Mouse (Mus musculus) small intestine, adult 2 months (tissue): ENCODE results near the gene Dnajb3. TPM values are rescaled to one million over a fixed set of nuclear protein-coding genes. Genes with fewer than 3 reads are reported as not detected.

Experiments used
- H3K27ac ChIP-seq: fragments of 200-500 bp; 2 replicates; pipeline ENCODE4 v1.5.1; 2012; ENCODE audit warnings: low read depth, low read length, control low read depth, inconsistent platforms; ENCODE audit not compliant: insufficient read depth
- H3K27me3 ChIP-seq: fragments of 200-500 bp; 2 replicates; pipeline ENCODE4 v1.6.1; 2012; ENCODE audit warnings: mild to moderate bottlenecking, moderate library complexity, low read length, inconsistent platforms; ENCODE audit not compliant: control insufficient read depth, insufficient read depth
- H3K36me3 ChIP-seq: fragments of 200-500 bp; 2 replicates; pipeline ENCODE4 v1.6.1; 2012; ENCODE audit warnings: mild to moderate bottlenecking, low read length, control low read depth, inconsistent platforms; ENCODE audit not compliant: control insufficient read depth, insufficient read depth
- H3K4me1 ChIP-seq: fragments of 200-500 bp; 2 replicates; pipeline ENCODE4 v1.6.1; 2012; ENCODE audit warnings: low read length, inconsistent platforms, mixed read lengths; ENCODE audit not compliant: control insufficient read depth, insufficient read depth, insufficient read length
- H3K4me3 ChIP-seq: fragments of 200-500 bp; 2 replicates; pipeline ENCODE4 v1.5.1; 2012; ENCODE audit warnings: low read depth, mild to moderate bottlenecking, control low read depth, inconsistent platforms, low read length, moderate library complexity
- CTCF ChIP-seq: fragments of 200-500 bp; IDR thresholded peaks from 2 replicates; pipeline ENCODE4 v1.5.1; 2012; ENCODE audit warnings: low read depth, mild to moderate bottlenecking, control low read depth, inconsistent platforms, low read length, moderate library complexity, mixed read lengths; ENCODE audit not compliant: insufficient replicate concordance, insufficient read length; ENCODE audit errors: extremely low read depth
- POLR2A ChIP-seq: fragments of 200-500 bp; IDR thresholded peaks from 2 replicates; pipeline ENCODE4 v1.6.1; 2012; ENCODE audit warnings: low read depth, mild to moderate bottlenecking, control low read depth, inconsistent platforms, low read length, moderate library complexity
- WGBS: fragments of 180-500 bp; shearing (Covaris S2); methylation state at CpG from one replicate; pipeline ENCODE4 v1.1.7; 2018; 5-methylcytosine and 5-hydroxymethylcytosine counted together
- polyA plus RNA-seq: library from polyadenylated mRNA; depleted of rRNA; stranded (reverse); fragments of >200 nt; gene quantifications from 2 replicates; pipeline ENCODE4 v1.2.3, GENCODE M21; 2012; rRNA removed

Gene Dnajb3
- 2.7 and 5.3 TPM in 2 replicates for polyA plus RNA-seq

GRCm38 (mm10) chr1:88205294-88205922 lies at the start of gene Dnajb3:
TSS of gene Dnajb3 (minus strand) at chr1:88205782.
- Histone ChIP-seq H3K27ac (peak within 1 kb of the TSS; percentile 64), H3K4me1 (peaks cover 18% of the 10 kb centered on the region), H3K4me3 (peak within 1 kb of the TSS; percentile 65), H3K36me3 (no peaks in the 10 kb centered on the region), H3K27me3 (no peaks in the 10 kb centered on the region)
- WGBS = 44% methylated on average over 62 of the region's 62 CpGs
- TF ChIP-seq POLR2A = no peak
- TF ChIP-seq CTCF = no peak

GRCm38 (mm10) chr1:88254793-88255465 lies 49.3 kb upstream of the Dnajb3 start:
- H3K4me1 ChIP-seq = peaks cover 15% of the 10 kb centered on the region

GRCm38 (mm10) chr1:88253540-88253939 lies 48.0 kb upstream of the Dnajb3 start:
- H3K27ac ChIP-seq = peak overlapping the region; percentile 15; the same call in 1 of the 2 replicates
- TF ChIP-seq CTCF (no peak), POLR2A (no peak)
- 51% methylated on average over 6 of the region's 6 CpGs for WGBS
- H3K4me3 ChIP-seq = no peak overlapping the region
- no peaks in the 10 kb centered on the region for H3K27me3 ChIP-seq
- peaks cover 12% of the 10 kb centered on the region for H3K4me1 ChIP-seq
- H3K36me3 ChIP-seq = no peaks in the 10 kb centered on the region

More at GRCm38 (mm10) chr1:88254793-88255465, 49.3 kb upstream of the Dnajb3 start:
- Histone ChIP-seq H3K27ac (no peak overlapping the region), H3K27me3 (no peaks in the 10 kb centered on the region), H3K4me3 (no peak overlapping the region), H3K36me3 (peaks cover 2% of the 10 kb centered on the region; the same call in 1 of the 2 replicates)
- 83% methylated on average over 12 of the region's 12 CpGs for WGBS
- TF ChIP-seq POLR2A (no peak), CTCF (no peak)

DNA sequence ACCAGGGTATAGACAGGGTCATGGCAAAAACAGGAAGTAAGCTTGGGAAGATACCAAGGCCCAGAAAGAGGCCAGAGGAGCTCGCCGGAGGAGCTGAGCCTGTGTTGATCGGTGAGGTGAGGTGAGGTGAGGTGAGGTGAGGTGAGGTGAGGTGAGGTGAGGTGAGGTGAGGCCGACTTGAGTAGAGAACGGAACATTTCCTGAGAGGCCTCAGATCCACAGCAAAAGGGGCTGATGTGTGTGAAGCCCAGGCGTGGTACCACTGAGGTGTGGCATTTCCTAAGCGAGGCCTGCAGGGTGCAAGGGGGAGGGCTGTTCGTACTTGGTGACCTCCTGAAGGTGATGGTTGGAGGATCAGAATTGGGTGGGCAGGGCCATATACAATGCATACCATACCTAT lies 47.5 kb upstream of the Dnajb3 start:
- Histone ChIP-seq H3K27ac (peak overlapping the region; percentile 15; the same call in 1 of the 2 replicates), H3K36me3 (no peaks in the 10 kb centered on the region), H3K4me3 (no peak overlapping the region), H3K27me3 (no peaks in the 10 kb centered on the region), H3K4me1 (peaks cover 12% of the 10 kb centered on the region)
- WGBS = 52% methylated on average over 8 of the region's 8 CpGs
- TF ChIP-seq POLR2A (no peak), CTCF (no peak)

DNA sequence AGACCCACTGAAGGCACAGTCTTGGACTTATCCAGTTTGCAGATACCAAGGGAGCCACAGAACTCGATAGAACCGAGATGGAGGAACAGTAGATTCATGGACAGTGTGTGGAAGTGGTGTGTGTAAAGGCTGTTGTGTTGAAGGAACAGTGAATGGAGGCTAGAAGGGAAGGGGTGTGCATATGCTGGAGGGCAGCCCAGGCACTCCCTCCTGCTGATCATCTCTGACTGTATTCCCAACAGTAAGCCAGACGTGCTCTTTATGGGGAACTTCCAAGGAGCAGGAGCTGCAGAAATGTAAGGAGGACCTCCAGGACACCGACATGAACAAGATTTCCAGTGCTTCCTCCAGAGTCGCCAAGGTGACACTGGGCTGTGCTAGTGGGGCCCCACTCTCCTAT lies 44.4 kb upstream of the Dnajb3 start:
- Histone ChIP-seq H3K27me3 (no peaks in the 10 kb centered on the region), H3K27ac (no peak overlapping the region), H3K4me1 (peaks cover 15% of the 10 kb centered on the region), H3K36me3 (no peaks in the 10 kb centered on the region), H3K4me3 (no peak overlapping the region)
- 82% methylated on average over 5 of the region's 5 CpGs for WGBS
- no peak for TF ChIP-seq POLR2A

DNA sequence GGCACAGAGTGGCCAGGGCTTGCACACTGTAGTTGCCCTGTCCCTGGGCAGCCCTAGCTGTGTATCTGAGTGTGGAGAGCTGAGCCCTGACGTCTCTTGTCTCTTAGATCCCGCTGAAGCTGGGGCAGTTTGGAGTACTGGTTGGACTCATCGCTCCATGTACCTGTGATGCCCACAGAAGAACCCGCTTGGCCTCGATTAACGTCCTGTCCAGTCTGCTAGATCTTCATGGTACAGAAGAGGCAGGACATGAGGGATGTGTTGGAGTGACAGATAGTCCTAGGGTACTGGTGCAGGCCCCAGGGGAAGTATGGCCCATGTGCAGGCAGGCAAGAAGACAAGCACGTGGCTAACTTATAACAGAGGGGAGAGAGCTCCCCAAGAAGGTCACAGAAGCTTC lies 44.0 kb upstream of the Dnajb3 start:
- no peak for TF ChIP-seq POLR2A
- TF ChIP-seq CTCF = no peak
- WGBS = 83% methylated on average over 7 of the region's 7 CpGs
- Histone ChIP-seq H3K36me3 (no peaks in the 10 kb centered on the region), H3K4me1 (peaks cover 15% of the 10 kb centered on the region), H3K27me3 (no peaks in the 10 kb centered on the region), H3K27ac (no peak overlapping the region), H3K4me3 (no peak overlapping the region)

- Histone ChIP-seq H3K4me1 (peaks cover 12% of the 10 kb centered on the region), H3K36me3 (no peaks in the 10 kb centered on the region), H3K27ac (no peak overlapping the region), H3K27me3 (no peaks in the 10 kb centered on the region), H3K4me3 (no peak overlapping the region)
- WGBS = 56% methylated on average over 4 of the region's 4 CpGs
- TF ChIP-seq POLR2A (no peak), CTCF (no peak)
Observed at GRCm38 (mm10) chr1:88248658-88249057, 43.1 kb upstream of the Dnajb3 start.
